Mouse (Mus musculus) heart, postnatal 0 days (tissue): ENCODE data around the gene Slc25a11.

Experiments used
- CTCF ChIP-seq: IDR thresholded peaks from 2 replicates; pipeline ENCODE4 v1.5.1; 2016; ENCODE audit warnings: antibody characterized with exemption, control low read depth, low read depth
- EP300 ChIP-seq: IDR thresholded peaks from 2 replicates; pipeline ENCODE4 v1.6.1; 2016; ENCODE audit warnings: antibody characterized with exemption, low read depth

GRCm38 (mm10) chr11:70654923-70655570 lies 7.8 kb upstream of the Slc25a11 start:
- TF ChIP-seq CTCF (no peak), EP300 (no peak; the same call in 1 of the 2 replicates)
